In genomic region chr6:37821531-37822051, GRCm38 (mm10) we compare ENCODE assay signal across 23 mouse cellular contexts. TPM values are rescaled to one million over a fixed set of nuclear protein-coding genes. Genes with fewer than 3 reads are reported as not detected.
DNase-seq lines count a peak whose midpoint lies in the region; ATAC-seq and TF ChIP-seq lines count a peak whose summit lies in the region.
"Had no signal": no experiment of that assay in that cellular context is flagged by ENCODE, and none has a peak within 500 bp of the region (broad histone marks: within the 10 kb centered on the region; RNA-seq: fewer than 3 reads in every experiment).

No protein-coding gene starts in this region.

- no peak for TF ChIP-seq EP300 in lung, postnatal 0 days (IDR thresholded peaks at IDR 0.05)
- no peak for TF ChIP-seq EP300 in stomach, postnatal 0 days (optimal IDR thresholded peaks at IDR 0.05)

- peak; percentile 15 for DNase-seq in thymus, postnatal 25 days
- DNase-seq in thymus, adult 18-20 months = no peak
- peak; percentile 88 for DNase-seq in induced T-regulatory cell, adult 2 months (ENCODE audit: low read depth)
- peak; percentile 73 for DNase-seq in splenic B cell, adult 2 months (ENCODE audit: low read depth, low spot score)
- no peak for DNase-seq in lung, postnatal 0 days (ENCODE audit: low spot score)
- DNase-seq in stomach, postnatal 0 days (ENCODE audit: low spot score) = no peak
- DNase-seq: cerebellum, adult 11-12 months; gastrocnemius, postnatal 25 days; heart, postnatal 4 days; right cerebral cortex, adult 18-20 months had no signal

- TF ChIP-seq CTCF in lung, postnatal 0 days (IDR thresholded peaks at IDR 0.05) = no peak
- no peak for TF ChIP-seq CTCF in stomach, postnatal 0 days (IDR thresholded peaks at IDR 0.05; ENCODE audit: low read depth)

- H3K27ac ChIP-seq in lung, postnatal 0 days (ENCODE audit: low read length) = no peak overlapping the region
- no peak overlapping the region for H3K27ac ChIP-seq in hindbrain, embryonic 13.5 days
- no peak overlapping the region for H3K27ac ChIP-seq in stomach, postnatal 0 days (replicated peaks)
- H3K27ac ChIP-seq: embryonic facial prominence, embryonic 12.5 days; forebrain, embryonic 12.5 days; heart, embryonic 10.5 days; hindbrain, embryonic 15.5 days; layer of hippocampus, adult 2 months; limb, embryonic 13.5 days; liver, embryonic 12.5 days; midbrain, embryonic 12.5 days; neural tube, embryonic 13.5 days had no signal

- no peaks in the 10 kb centered on the region for H3K36me3 ChIP-seq in splenic B cell, adult 2 months (ENCODE audit: control insufficient read depth, insufficient read depth, low read length, poor library complexity, severe bottlenecking)
- H3K36me3 ChIP-seq in lung, postnatal 0 days (ENCODE audit: insufficient read depth, low read length) = no peaks in the 10 kb centered on the region
- no peaks in the 10 kb centered on the region for H3K36me3 ChIP-seq in hindbrain, embryonic 13.5 days
- H3K36me3 ChIP-seq in stomach, postnatal 0 days (ENCODE audit: control insufficient read depth, insufficient read depth, low read length) = no peaks in the 10 kb centered on the region
- H3K36me3 ChIP-seq: embryonic facial prominence, embryonic 12.5 days; forebrain, embryonic 12.5 days; heart, embryonic 10.5 days; hindbrain, embryonic 15.5 days; limb, embryonic 13.5 days; liver, embryonic 12.5 days; midbrain, embryonic 12.5 days; neural tube, embryonic 13.5 days had no signal

- H3K9ac ChIP-seq in lung, postnatal 0 days (replicated peaks; ENCODE audit: low read depth) = no peak overlapping the region
- H3K9ac ChIP-seq in hindbrain, embryonic 13.5 days = no peak overlapping the region
- no peak overlapping the region for H3K9ac ChIP-seq in stomach, postnatal 0 days (ENCODE audit: low read length)
- H3K9ac ChIP-seq: embryonic facial prominence, embryonic 12.5 days; forebrain, embryonic 12.5 days; hindbrain, embryonic 15.5 days; limb, embryonic 13.5 days; liver, embryonic 12.5 days; midbrain, embryonic 12.5 days; neural tube, embryonic 13.5 days had no signal

- peak; percentile 90 for ATAC-seq in CD4-positive, CD25-positive, alpha-beta regulatory T cell, adult 4 months
- no peak for ATAC-seq in lung, postnatal 0 days
- no peak for ATAC-seq in hindbrain, embryonic 13.5 days (ENCODE audit: low FRiP score)
- ATAC-seq in stomach, postnatal 0 days (ENCODE audit: low FRiP score, low TSS enrichment) = no peak
- ATAC-seq: intestine, embryonic 16.5 days; liver, embryonic 12.5 days had no signal

- 80% methylated on average over 6 of the region's 6 CpGs for WGBS in lung, postnatal 0 days
- WGBS in hindbrain, embryonic 13.5 days = 89% methylated on average over 6 of the region's 6 CpGs
- WGBS in stomach, postnatal 0 days = 85% methylated on average over 6 of the region's 6 CpGs

- no peaks in the 10 kb centered on the region for H3K27me3 ChIP-seq in splenic B cell, adult 2 months (ENCODE audit: control insufficient read depth, insufficient read depth, low read length, poor library complexity, severe bottlenecking)
- H3K27me3 ChIP-seq in lung, postnatal 0 days (replicated peaks; ENCODE audit: insufficient read depth, low read length) = no peaks in the 10 kb centered on the region
- no peaks in the 10 kb centered on the region for H3K27me3 ChIP-seq in hindbrain, embryonic 13.5 days
- H3K27me3 ChIP-seq in stomach, postnatal 0 days (ENCODE audit: control insufficient read depth, insufficient read depth, low read length) = no peaks in the 10 kb centered on the region
- H3K27me3 ChIP-seq: embryonic facial prominence, embryonic 12.5 days; forebrain, embryonic 12.5 days; hindbrain, embryonic 15.5 days; limb, embryonic 13.5 days; liver, embryonic 12.5 days; midbrain, embryonic 12.5 days; neural tube, embryonic 13.5 days had no signal

- no peaks in the 10 kb centered on the region for H3K9me3 ChIP-seq in lung, postnatal 0 days (ENCODE audit: low read length)
- H3K9me3 ChIP-seq in hindbrain, embryonic 13.5 days = no peaks in the 10 kb centered on the region
- no peaks in the 10 kb centered on the region for H3K9me3 ChIP-seq in stomach, postnatal 0 days (ENCODE audit: control insufficient read depth, low read length)
- H3K9me3 ChIP-seq: embryonic facial prominence, embryonic 12.5 days; forebrain, embryonic 12.5 days; heart, embryonic 10.5 days; hindbrain, embryonic 15.5 days; limb, embryonic 13.5 days; liver, embryonic 12.5 days; midbrain, embryonic 12.5 days; neural tube, embryonic 13.5 days had no signal

- H3K4me3 ChIP-seq in lung, postnatal 0 days (ENCODE audit: low read depth, low read length) = no peak overlapping the region
- no peak overlapping the region for H3K4me3 ChIP-seq in hindbrain, embryonic 13.5 days
- H3K4me3 ChIP-seq in stomach, postnatal 0 days (ENCODE audit: low read depth, low read length) = no peak overlapping the region
- H3K4me3 ChIP-seq: embryonic facial prominence, embryonic 12.5 days; erythroblast, embryonic 14.5 days; forebrain, embryonic 12.5 days; heart, embryonic 10.5 days; hindbrain, embryonic 15.5 days; layer of hippocampus, adult 2 months; limb, embryonic 13.5 days; liver, embryonic 12.5 days; midbrain, embryonic 12.5 days; neural tube, embryonic 13.5 days had no signal

- H3K4me1 ChIP-seq in lung, postnatal 0 days (ENCODE audit: insufficient read depth, low read depth, low read length) = no peaks in the 10 kb centered on the region
- no peaks in the 10 kb centered on the region for H3K4me1 ChIP-seq in hindbrain, embryonic 13.5 days (replicated peaks)
- no peaks in the 10 kb centered on the region for H3K4me1 ChIP-seq in stomach, postnatal 0 days (replicated peaks; ENCODE audit: control insufficient read depth, insufficient read depth)
- H3K4me1 ChIP-seq: embryonic facial prominence, embryonic 12.5 days; forebrain, embryonic 12.5 days; heart, embryonic 10.5 days; hindbrain, embryonic 15.5 days; limb, embryonic 13.5 days; liver, embryonic 12.5 days; midbrain, embryonic 12.5 days; neural tube, embryonic 13.5 days had no signal

- H3K4me2 ChIP-seq in lung, postnatal 0 days (replicated peaks; ENCODE audit: low read depth, low read length) = no peak overlapping the region
- H3K4me2 ChIP-seq in hindbrain, embryonic 13.5 days = no peak overlapping the region
- H3K4me2 ChIP-seq in stomach, postnatal 0 days (replicated peaks; ENCODE audit: low read depth) = no peak overlapping the region
- H3K4me2 ChIP-seq: embryonic facial prominence, embryonic 12.5 days; forebrain, embryonic 12.5 days; hindbrain, embryonic 15.5 days; limb, embryonic 13.5 days; liver, embryonic 12.5 days; midbrain, embryonic 12.5 days; neural tube, embryonic 13.5 days had no signal

RNA-seq across cellular contexts. Expression of gene Trim24, which starts 49.0 kb away (rescaled TPM):
- 10 to 100 TPM; 12.0 to 12.9 TPM for polyA plus RNA-seq in CD4-positive, CD25-positive, alpha-beta regulatory T cell, adult 4 months (2017; shearing (Covaris generic))
- polyA plus RNA-seq in lung, postnatal 0 days (2015; fragmentation: Nextera tagmentation; extraction: Ambion mirVana) = 5.6 and 5.8 TPM in 2 replicates
- polyA plus RNA-seq in hindbrain, embryonic 13.5 days (2015; fragmentation: Nextera tagmentation; extraction: Ambion mirVana) = 21.6 and 22.5 TPM in 2 replicates
- 5.6 and 6.4 TPM in 2 replicates for polyA plus RNA-seq in stomach, postnatal 0 days (2015; fragmentation: Nextera tagmentation; extraction: Ambion mirVana)

Comparison
In these comparisons a context has a peak if more than half of its experiments do, and no peak if none do; other contexts are left out.
1. DNase-seq: peak in thymus, postnatal 25 days (single experiment), induced T-regulatory cell, adult 2 months (single experiment) and splenic B cell, adult 2 months (single experiment); none in thymus, adult 18-20 months (0 of 2), lung, postnatal 0 days (single experiment) and stomach, postnatal 0 days (single experiment).